Mouse (Mus musculus) C2C12 (cell line): ENCODE measurements around the gene Uhrf1bp1. TPM values are rescaled to one million over a fixed set of nuclear protein-coding genes. Genes with fewer than 3 reads are reported as not detected.

Experiments
- H3K27me3 ChIP-seq: one replicate; pipeline ENCODE4 v1.6.1; 2011; ENCODE audit not compliant: control insufficient read depth, insufficient read depth, insufficient read length
- H3K36me3 ChIP-seq: one replicate; pipeline ENCODE4 v1.6.1; 2011; ENCODE audit not compliant: control insufficient read depth, insufficient read depth
- H3K4me3 ChIP-seq: one replicate; pipeline ENCODE4 v1.5.1; 2011; ENCODE audit warnings: mild to moderate bottlenecking, control low read depth; ENCODE audit not compliant: poor library complexity, insufficient read depth, severe bottlenecking
- H3K79me2 ChIP-seq: one replicate; pipeline ENCODE4 v1.6.1; 2011; ENCODE audit not compliant: control insufficient read depth, insufficient read depth
- H3K79me3 ChIP-seq: one replicate; pipeline ENCODE4 v1.6.1; 2011; ENCODE audit warnings: low read depth, control low read depth
- H3ac ChIP-seq: one replicate; pipeline ENCODE3; 2011; ENCODE audit warnings: low read depth; ENCODE audit not compliant: control insufficient read depth, insufficient read length
- CEBPB ChIP-seq: IDR thresholded peaks from one replicate; pipeline ENCODE4 v1.6.1; 2011; ENCODE audit warnings: low read depth, mild to moderate bottlenecking, control low read depth, moderate library complexity
- CTCF ChIP-seq: IDR thresholded peaks from one replicate; pipeline ENCODE4 v1.5.1; 2011; ENCODE audit not compliant: control insufficient read depth, insufficient read depth, insufficient read length
- FOSL1 ChIP-seq: IDR thresholded peaks from one replicate; pipeline ENCODE4 v1.8.0; 2011; ENCODE audit warnings: mild to moderate bottlenecking, low read length; ENCODE audit not compliant: poor library complexity, insufficient read depth, severe bottlenecking
- MAX ChIP-seq: IDR thresholded peaks from one replicate; pipeline ENCODE4 v1.6.1; 2011; ENCODE audit warnings: mild to moderate bottlenecking, control low read depth
- MYOD1 ChIP-seq: IDR thresholded peaks from one replicate; pipeline ENCODE4 v1.6.1; 2011; ENCODE audit warnings: low read depth; ENCODE audit not compliant: control insufficient read depth, insufficient read length
- MYOG ChIP-seq: IDR thresholded peaks from one replicate; pipeline ENCODE4 v1.6.1; 2011; ENCODE audit not compliant: control insufficient read depth, insufficient read length; ENCODE audit errors: extremely low read depth
- USF1 ChIP-seq: IDR thresholded peaks from one replicate; pipeline ENCODE4 v1.6.1; 2011; ENCODE audit warnings: low read depth, mild to moderate bottlenecking, control low read depth, moderate library complexity
- polyA plus RNA-seq: library from polyadenylated mRNA; unstranded; fragments of >200 nt; fragmentation: generic; extraction: Trizol; gene quantifications from one replicate; pipeline ENCODE4 v1.2.1, GENCODE M21; 2012; ENCODE audit warnings: missing spikeins

The Uhrf1bp1 gene
- polyA plus RNA-seq, 1 experiment: 6.6 TPM

GRCm38 (mm10) chr17:27819011-27819410 lies 37.2 kb upstream of the Uhrf1bp1 start:
- H3K79me3 ChIP-seq: peaks cover 57% of the 10 kb centered on the region
- no peaks in the 10 kb centered on the region for H3K36me3 ChIP-seq
- no peaks in the 10 kb centered on the region for H3K27me3 ChIP-seq
- TF ChIP-seq FOSL1 (no peak), MYOD1 (no peak), MYOG (no peak), CEBPB (no peak), CTCF (no peak), MAX (no peak), USF1 (no peak)
- peaks cover 63% of the 10 kb centered on the region for H3K79me2 ChIP-seq
- peak overlapping the region; percentile 100 for H3ac ChIP-seq
- H3K4me3 ChIP-seq: peak overlapping the region; percentile 89

GRCm38 (mm10) chr17:27819521-27819970 lies 36.7 kb upstream of the Uhrf1bp1 start:
- TF ChIP-seq CTCF (no peak), MYOG (no peak), CEBPB (no peak), MYOD1 (no peak), USF1 (no peak), MAX (no peak), FOSL1 (no peak)
- Histone ChIP-seq H3K79me3 (peaks cover 52% of the 10 kb centered on the region), H3K27me3 (no peaks in the 10 kb centered on the region), H3K4me3 (peak overlapping the region; percentile 89), H3K36me3 (no peaks in the 10 kb centered on the region), H3K79me2 (peaks cover 58% of the 10 kb centered on the region), H3ac (peak overlapping the region; percentile 100)

GRCm38 (mm10) chr17:27819971-27820567 lies 36.2 kb upstream of the Uhrf1bp1 start:
- TF ChIP-seq FOSL1: no peak
- TF ChIP-seq MYOD1: no peak
- no peak for TF ChIP-seq USF1
- TF ChIP-seq MAX: no peak
- TF ChIP-seq CEBPB: no peak
- no peak for TF ChIP-seq MYOG
- TF ChIP-seq CTCF: no peak
- peak overlapping the region; percentile 100 for H3ac ChIP-seq
- peaks cover 53% of the 10 kb centered on the region for H3K79me2 ChIP-seq
- no peaks in the 10 kb centered on the region for H3K27me3 ChIP-seq
- H3K4me3 ChIP-seq: peak overlapping the region; percentile 89
- no peaks in the 10 kb centered on the region for H3K36me3 ChIP-seq
- peaks cover 49% of the 10 kb centered on the region for H3K79me3 ChIP-seq

GRCm38 (mm10) chr17:27820568-27821406 lies 35.5 kb upstream of the Uhrf1bp1 start, which contains the start of gene D17Wsu92e:
Gene D17Wsu92e, minus strand, starts transcription at chr17:27820648.
- TF ChIP-seq CEBPB (no peak), MYOG (no peak), MAX (no peak), MYOD1 (no peak), CTCF (no peak), FOSL1 (no peak)
- peaks cover 42% of the 10 kb centered on the region for H3K79me3 ChIP-seq
- no peaks in the 10 kb centered on the region for H3K27me3 ChIP-seq
- H3K4me3 ChIP-seq: peak within 1 kb of the TSS; percentile 89
- no peaks in the 10 kb centered on the region for H3K36me3 ChIP-seq
- peaks cover 46% of the 10 kb centered on the region for H3K79me2 ChIP-seq
- H3ac ChIP-seq: peak within 1 kb of the TSS; percentile 100

DNA sequence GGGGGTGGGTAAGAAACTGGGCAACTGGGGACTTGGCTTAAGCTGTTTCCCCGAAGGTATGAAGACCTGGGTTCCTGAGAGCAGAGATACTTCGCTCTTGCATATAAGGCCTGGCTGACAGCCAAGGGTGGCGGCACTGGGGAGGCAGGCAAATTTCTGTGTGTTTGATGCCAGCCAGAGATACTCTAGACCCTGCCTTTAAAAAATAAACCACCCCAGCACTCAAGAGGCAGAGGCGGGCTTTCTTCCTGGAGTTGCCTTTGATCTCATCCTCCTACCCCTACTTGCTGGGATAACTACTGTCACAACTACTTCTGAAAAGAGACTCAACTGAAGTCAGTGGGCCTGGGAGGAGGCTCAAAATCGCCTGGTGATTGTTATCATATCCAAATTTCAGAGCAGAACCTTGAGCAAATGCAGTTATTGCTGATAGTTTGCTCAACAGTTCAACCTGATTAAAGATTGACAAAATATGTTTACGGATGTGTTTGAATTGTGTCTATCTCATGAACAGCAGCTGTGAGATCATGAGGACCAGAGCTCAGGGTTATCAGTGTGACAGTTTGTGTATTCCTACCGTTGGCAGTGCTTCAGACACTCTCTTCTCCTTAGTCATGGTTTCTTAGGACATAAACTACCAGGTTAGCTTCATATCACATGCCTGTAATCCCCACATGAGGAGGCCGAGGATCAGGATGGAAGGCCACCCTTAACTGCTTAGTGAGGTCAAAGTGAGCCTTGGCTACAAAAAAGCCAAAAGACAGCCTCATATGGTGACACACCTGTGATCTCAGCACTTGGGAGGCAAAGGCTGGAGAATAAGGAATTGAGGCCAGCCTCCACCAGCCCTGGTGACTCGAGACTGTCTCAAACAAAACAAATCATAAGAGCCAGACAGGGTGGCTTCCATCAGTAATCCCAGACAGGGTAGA lies 34.6 kb upstream of the Uhrf1bp1 start:
- Histone ChIP-seq H3K79me3 (peaks cover 36% of the 10 kb centered on the region), H3K79me2 (peaks cover 37% of the 10 kb centered on the region), H3ac (no peak overlapping the region), H3K4me3 (no peak overlapping the region), H3K36me3 (no peaks in the 10 kb centered on the region), H3K27me3 (no peaks in the 10 kb centered on the region)
- no peak for TF ChIP-seq CEBPB
